Mouse (Mus musculus): ENCODE measurements at regions not wholly inside any gene's neighbourhood (a gene's known extent, or its start where the extent isn't known, plus 50 kb on each side); places are given as distances from the start of the nearest gene placed in this dataset.
"Not testable (repeated sequence)": the region's sequence is repeated elsewhere in the genome, so short reads cannot be mapped to it uniquely, and the experiment has no call there.

GRCm38 (mm10) chr15:41283199-41283598 lies 1149.0 kb downstream of the 9330182O14Rik start:
- DNase-seq: no peak

- no peak for DNase-seq
Observed at GRCm38 (mm10) chr15:41286809-41287413, 1152.7 kb downstream of the 9330182O14Rik start.

- DNase-seq: no peak
Observed at GRCm38 (mm10) chr15:41297419-41297818, 1163.3 kb downstream of the 9330182O14Rik start.

GRCm38 (mm10) chr15:41306638-41307037 lies 1172.5 kb downstream of the 9330182O14Rik start:
- no peak for DNase-seq

- DNase-seq: no peak
Observed at GRCm38 (mm10) chr15:41311728-41312320, 1177.7 kb downstream of the 9330182O14Rik start.

GRCm38 (mm10) chr15:41314916-41315315 lies 1180.8 kb downstream of the 9330182O14Rik start:
- DNase-seq: no peak

GRCm38 (mm10) chr15:41325633-41326252 lies 1191.6 kb downstream of the 9330182O14Rik start:
- peak; percentile 53 for DNase-seq

- no peak for DNase-seq
Observed at GRCm38 (mm10) chr15:41329286-41329685, 1195.1 kb downstream of the 9330182O14Rik start.

- DNase-seq: no peak
Observed at GRCm38 (mm10) chr15:41330085-41330484, 1195.9 kb downstream of the 9330182O14Rik start.

GRCm38 (mm10) chr15:41332451-41332850 lies 1198.3 kb downstream of the 9330182O14Rik start:
- no peak for DNase-seq

- no peak for DNase-seq
Observed at GRCm38 (mm10) chr15:41333165-41333564, 1199.0 kb downstream of the 9330182O14Rik start.

- not testable (repeated sequence) for DNase-seq
Observed at GRCm38 (mm10) chr15:41340621-41341020, 1206.5 kb downstream of the 9330182O14Rik start.

GRCm38 (mm10) chr15:41345554-41345953 lies 1211.4 kb downstream of the 9330182O14Rik start:
- DNase-seq: no peak

- DNase-seq: no peak
Observed at GRCm38 (mm10) chr15:41347221-41347620, 1213.1 kb downstream of the 9330182O14Rik start.

- DNase-seq: no peak
Observed at GRCm38 (mm10) chr15:41352129-41352528, 1218.0 kb downstream of the 9330182O14Rik start.

GRCm38 (mm10) chr15:41359276-41359675 lies 1225.1 kb downstream of the 9330182O14Rik start:
- no peak for DNase-seq

- DNase-seq: no peak
Observed at GRCm38 (mm10) chr15:41374669-41375068, 1240.5 kb downstream of the 9330182O14Rik start.

- no peak for DNase-seq
Observed at GRCm38 (mm10) chr15:41375906-41376305, 1241.7 kb downstream of the 9330182O14Rik start.

- no peak for DNase-seq
Observed at GRCm38 (mm10) chr15:41379637-41380036, 1245.5 kb downstream of the 9330182O14Rik start.

- DNase-seq: no peak
Observed at GRCm38 (mm10) chr15:41380429-41380828, 1246.3 kb downstream of the 9330182O14Rik start.

- no peak for DNase-seq
Observed at GRCm38 (mm10) chr15:41390699-41391098, 1256.5 kb downstream of the 9330182O14Rik start.
